Mouse (Mus musculus): ENCODE data around the gene Gm35315. TPM values are rescaled to one million over a fixed set of nuclear protein-coding genes. Genes with fewer than 3 reads are reported as not detected.
"Not testable (repeated sequence)": the region's sequence is repeated elsewhere in the genome, so short reads cannot be mapped to it uniquely, and the experiment has no call there.

Gene Gm35315
- total RNA-seq, 1 experiment from 2014 or later = 0.11 TPM

DNA sequence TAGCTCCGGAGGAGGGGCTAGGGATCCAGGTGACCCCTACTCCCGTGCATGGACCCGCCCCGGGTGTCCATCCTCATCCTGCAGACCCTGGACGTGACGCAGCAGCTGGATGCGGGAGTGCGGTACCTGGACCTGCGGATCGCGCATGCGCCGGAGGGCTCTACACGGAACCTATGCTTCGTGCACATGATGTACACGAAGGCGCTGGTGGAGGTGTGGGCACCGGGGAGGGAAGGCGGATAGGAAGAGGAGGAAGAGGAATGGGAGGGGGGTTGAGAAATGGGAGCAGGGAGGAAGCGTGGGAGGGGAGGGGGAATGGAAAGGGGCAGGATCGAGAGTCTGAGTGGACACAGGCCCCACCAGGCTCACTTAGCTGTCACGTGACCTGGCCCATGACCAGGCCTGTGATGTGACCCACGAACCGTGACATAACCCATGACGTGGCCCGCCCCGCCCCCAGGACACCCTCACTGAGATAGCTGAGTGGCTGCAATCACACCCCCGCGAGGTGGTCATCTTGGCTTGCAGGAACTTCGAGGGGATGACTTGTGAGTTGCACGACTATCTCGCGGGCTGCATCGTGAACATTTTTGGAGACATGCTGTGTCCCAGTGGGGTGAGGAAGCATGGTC, 7.6 kb upstream of the Gm35315 start:
- DNase-seq = peak; percentile 50

DNA sequence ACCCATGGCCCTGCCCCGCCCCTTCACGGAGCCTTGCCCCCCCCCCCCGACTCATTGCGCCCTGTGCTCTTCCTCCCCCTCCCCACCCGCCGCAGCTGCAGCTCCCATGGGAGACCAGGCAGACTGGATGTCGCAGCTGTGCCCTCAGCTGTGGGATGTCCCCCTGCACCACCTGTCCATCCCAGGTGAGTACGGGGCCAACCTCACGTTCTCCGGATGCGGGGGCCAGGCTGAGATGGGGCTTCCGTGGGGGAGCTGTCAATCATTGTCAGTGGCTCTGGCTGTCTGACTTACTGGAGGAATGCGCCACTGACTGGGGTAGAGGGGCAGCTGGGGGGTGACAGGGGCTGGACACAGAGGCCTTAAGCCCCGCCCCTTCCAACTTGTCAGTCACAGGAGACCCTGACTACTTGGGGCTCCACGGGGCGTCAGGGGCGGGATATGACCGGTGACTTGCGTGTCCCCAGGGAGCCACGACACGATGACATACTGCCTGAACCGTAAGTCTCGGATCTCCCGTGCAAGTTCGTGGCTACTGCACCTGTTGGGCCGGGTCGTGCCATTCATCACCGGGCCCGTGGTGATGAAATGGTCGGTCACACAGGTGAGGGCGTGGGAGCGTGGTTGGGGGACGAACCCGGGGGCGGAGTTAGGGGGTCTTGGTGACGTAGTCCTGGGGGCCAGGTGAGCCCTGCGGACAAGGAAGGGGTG, 6.9 kb upstream of the Gm35315 start:
- DNase-seq = no peak

DNA sequence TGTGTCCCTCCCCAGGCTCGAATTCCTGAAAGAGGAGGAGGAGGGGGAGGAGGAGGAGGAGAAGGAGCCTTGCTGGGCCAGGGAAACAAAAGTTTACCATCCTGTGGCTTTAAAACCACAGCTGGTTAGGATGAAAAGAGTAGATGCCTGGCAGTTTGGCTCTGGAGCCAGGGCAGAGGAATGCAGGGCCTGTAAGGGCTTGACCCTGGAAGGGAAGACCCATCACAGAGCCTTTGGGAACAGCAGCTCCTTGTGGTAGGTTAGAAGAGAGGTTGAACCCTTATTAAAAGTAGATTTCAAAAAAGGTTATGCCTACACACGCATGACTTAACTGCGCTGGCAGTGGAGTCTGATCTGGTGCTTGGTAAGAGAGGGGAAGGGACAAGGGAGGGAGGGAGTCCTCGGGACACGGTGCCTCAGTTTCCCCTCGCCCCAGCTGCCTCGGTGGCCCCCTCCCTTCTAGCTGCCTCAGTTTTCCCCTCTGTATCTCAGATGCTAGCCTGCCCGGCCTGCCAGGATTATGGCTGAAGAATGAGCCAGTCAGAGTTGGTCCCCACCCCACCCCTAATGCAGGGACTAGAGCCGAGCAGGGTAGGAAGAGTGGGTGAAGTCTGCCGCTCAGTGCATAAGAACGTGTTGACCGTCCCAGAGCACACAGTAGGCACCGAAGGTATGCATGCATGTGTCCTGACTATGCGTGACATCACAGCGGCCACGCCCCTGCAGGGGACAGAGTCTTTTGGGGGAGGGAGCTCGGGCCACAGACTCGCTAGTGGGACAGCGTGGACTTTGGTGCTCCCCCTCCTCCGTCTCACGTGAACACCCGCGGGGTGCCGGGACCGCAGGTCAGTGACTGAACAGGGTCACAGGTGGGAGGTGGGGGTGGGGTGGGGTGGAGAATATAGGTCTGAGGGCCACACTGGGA, 5.7 kb upstream of the Gm35315 start, which contains the start of gene Plcxd1:
Plcxd1 (plus strand) TSS at position 314 of the 925 bp plus-strand sequence.
- DNase-seq = no peak

DNA sequence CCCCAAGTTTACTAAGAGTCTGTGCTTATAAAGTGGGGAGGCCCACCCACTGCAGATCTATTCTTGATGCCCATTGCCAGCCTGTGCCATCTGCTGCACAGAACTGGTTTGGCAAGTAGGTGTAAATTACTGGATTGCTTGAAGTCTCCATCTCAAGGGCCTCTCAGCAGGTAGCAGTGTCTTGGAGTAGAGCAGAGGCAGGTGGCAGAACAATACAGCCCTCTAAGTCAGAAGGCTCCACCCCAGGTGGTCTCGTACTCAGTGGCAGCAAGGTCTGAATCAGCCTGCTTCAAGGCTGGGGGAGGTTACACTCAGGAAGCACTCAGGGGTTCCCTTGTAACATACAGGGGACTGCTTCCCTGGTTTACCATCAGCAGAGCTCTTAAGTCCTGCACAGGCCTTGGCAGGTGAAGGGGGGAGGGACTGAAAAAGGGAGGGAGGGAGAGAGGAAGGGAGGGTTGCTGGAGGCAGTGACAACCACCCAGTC, 4.8 kb upstream of the Gm35315 start:
- DNase-seq = no peak

DNA sequence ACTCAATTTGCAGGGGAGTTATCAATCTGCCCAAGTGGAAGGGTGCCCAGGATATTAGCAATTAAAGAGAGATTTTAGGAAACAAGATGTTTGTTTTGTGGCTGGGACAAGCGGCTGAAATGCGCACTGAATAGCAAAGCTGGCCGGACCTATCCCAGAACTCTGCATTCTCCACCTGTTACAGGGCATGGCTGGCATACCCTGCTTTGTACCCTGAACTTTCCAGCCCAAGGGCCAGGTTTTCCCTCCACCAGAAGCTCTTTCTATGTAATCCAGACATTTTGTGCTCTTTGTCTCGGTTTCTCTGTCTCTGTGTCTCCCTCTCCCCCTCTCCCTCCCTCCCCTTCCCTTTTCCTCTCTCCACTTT, 610 bp upstream of the Gm35315 start:
- DNase-seq = no peak

DNA sequence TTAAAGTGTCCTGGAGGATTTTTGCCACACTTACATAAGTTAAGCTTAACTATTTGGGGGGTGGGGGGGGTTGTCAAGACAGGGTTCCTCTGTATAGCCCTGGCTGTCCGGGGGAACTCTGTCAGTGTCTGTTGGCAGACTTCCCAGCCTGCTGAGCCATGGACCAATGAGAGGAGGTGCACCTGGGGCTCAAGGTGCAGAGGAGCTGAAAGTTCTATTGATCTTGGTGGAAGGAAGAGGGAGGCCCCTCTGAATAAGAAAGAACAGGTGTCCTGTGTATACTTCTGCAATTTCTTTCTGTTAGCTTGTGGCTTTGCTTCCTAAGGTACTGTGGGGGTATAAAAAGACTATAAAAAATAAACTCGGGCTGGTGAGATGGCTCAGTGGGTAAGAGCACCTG, 2.7 kb downstream of the Gm35315 start:
- DNase-seq = no peak

DNA sequence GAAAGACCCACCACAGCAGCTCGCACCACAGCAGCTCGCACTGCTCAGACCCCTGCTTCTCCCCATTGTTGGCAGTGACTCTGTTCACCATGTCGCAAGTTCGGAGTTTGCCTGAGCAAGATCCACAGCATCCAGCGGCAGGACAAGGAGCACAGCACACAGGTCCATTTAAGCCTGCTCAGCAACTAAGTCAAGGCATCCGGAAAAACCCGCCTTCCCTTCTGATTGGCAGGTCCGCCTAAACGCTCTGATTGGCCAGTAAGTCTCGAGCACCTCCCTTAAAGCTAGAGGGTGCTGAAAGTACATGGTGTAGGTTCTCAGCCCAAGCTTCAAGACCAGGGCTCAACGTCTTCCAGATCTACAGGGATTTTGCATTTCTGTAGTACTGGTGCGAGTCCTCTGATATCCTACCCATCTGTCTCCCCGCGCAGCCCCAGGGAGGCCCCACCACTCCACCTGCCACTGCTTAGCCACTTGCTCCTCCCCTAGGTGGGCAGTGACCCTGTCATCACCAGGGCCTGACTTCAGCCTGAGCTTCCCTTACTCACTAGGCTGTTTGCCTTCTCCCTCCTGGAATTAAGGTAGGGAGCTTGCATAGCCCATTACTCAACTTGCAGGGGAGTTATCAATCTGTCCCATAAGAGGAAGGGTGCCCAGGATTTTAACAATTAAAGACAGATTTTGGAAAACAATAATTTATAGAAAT, 7.9 kb downstream of the Gm35315 start:
- DNase-seq = no peak

DNA sequence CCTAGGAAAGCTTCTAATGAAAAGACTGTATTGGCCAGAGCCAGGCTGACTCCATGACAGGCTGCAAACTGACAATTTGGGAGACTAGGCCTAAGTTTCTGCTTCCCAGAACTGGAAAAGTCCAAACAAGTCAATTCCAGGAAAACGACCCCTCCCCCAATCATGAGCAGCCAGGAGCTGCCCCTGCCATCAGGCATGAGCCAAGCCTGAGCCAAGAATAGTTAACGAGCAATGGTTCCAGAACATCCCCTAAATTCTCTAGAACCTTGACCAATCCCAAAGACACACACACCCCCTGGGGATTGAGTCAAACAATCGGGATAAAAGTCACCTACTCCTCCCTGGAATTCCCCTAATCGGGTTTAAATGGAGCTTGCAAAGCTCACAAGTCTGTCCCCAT, 11.3 kb downstream of the Gm35315 start:
- DNase-seq = no peak

DNA sequence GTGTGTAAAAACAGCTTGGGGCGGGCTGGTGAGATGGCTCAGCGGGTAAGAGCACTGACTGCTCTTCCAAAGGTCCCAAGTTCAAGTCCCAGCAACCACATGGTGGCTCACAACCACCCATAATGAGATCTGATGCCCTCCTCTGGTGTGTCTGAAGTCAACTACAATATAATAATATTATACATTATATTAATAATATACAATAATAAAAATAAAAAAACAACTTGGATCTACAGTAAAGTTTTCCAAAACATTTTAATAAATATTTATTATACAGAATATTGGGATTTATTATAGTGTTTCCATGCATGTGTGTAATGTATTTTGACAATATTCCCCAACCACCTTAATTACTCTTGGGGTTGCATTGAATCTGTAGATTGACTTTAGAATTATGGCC, 21.8 kb downstream of the Gm35315 start, which contains the start of gene Gm17655:
Gm17655 (minus strand) TSS at position 101 of the 400 bp plus-strand sequence.
- not testable (repeated sequence) for DNase-seq

DNA sequence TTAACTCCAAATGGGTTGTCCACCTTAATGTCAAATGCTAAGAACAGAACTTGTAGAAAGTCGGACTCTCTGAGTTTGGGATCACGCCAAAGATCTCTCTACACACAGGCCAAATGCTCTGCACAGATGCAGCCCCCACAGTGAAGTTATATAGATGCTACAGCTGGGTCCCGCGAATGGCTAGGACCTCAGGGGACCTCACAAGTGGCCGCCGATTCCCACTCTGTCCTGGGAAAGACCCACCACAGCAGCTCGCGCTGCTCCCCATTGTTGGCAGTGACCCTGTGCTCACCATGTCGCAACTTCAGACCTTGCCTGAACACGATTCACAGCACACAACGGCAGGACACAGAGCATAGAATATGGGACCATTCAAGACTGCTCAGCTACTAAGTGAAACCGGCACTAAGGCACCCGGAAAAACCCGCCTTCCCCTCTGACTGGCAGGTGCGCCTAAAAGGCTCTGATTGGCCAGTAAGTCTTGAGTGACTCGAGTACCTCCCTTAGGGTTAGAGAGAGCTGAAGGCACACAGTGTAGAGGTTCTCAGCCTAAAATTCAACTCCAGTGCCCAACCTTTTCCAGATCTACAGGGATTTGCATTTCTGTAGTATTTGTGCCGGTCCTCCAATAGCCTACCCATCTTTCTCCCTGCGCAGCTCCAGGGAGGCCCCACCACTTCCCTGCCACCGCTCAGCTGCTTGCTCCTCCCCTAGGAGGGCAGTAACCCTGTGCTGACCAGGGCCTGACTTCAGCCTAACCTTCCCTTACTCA, 36.4 kb downstream of the Gm35315 start:
- DNase-seq = peak; percentile 90

Other genes with a start within 250 kb of the Gm35315 start
- 7.3 and 10.4 TPM in 2 replicates for gene Gm15446, start 171.0 kb downstream of the Gm35315 start, total RNA-seq (2021)
- gene Zfp932, start 97.9 kb downstream of the Gm35315 start, total RNA-seq (2021) = 19.1 and 19.9 TPM in 2 replicates
- gene Gm17655, start 21.9 kb downstream of the Gm35315 start, total RNA-seq (2021) = 4.4 and 6.6 TPM in 2 replicates
- gene Plcxd1, start 5.5 kb upstream of the Gm35315 start, total RNA-seq (2021) = not detected in 2 replicates
- 57.4 and 63.7 TPM in 2 replicates for gene Gtpbp6, start 13.8 kb upstream of the Gm35315 start, total RNA-seq (2021)
- 4.7 and 7.8 TPM in 2 replicates for gene Zfp605, start 15.7 kb upstream of the Gm35315 start, total RNA-seq (2021)
- 34.1 and 46.1 TPM in 2 replicates for gene Chfr, start 41.4 kb upstream of the Gm35315 start, total RNA-seq (2021)
- 33.0 and 36.0 TPM in 2 replicates for gene Golga3, start 82.3 kb upstream of the Gm35315 start, total RNA-seq (2021)
- gene Ankle2, start 136.6 kb upstream of the Gm35315 start, total RNA-seq (2021) = 32.5 and 33.8 TPM in 2 replicates
- gene Pgam5, start 175.5 kb upstream of the Gm35315 start, total RNA-seq (2021) = 49.5 and 51.4 TPM in 2 replicates
- gene Pxmp2, start 191.8 kb upstream of the Gm35315 start, total RNA-seq (2021) = 18.6 and 39.4 TPM in 2 replicates
- 8.2 and 11.9 TPM in 2 replicates for gene Pole, start 191.9 kb upstream of the Gm35315 start, total RNA-seq (2021)
- 0.48 and 1.2 TPM in 2 replicates for gene P2rx2, start 248.8 kb upstream of the Gm35315 start, total RNA-seq (2021)